Mouse (Mus musculus) bone marrow macrophage, adult 2 months (primary cell): ENCODE measurements at regions not wholly inside any gene's neighbourhood (a gene's known extent, or its start where the extent isn't known, plus 50 kb on each side); places are given as distances from the start of the nearest gene placed in this dataset.

Experiments
- CTCF ChIP-seq: IDR thresholded peaks from 2 replicates; pipeline ENCODE4 v1.5.1; 2012; ENCODE audit warnings: low read depth, mild to moderate bottlenecking, low read length, moderate library complexity
- POLR2A ChIP-seq: IDR thresholded peaks from 2 replicates; pipeline ENCODE4 v1.6.1; 2012; ENCODE audit warnings: mild to moderate bottlenecking, low read depth, low read length, borderline replicate concordance

GRCm38 (mm10) chr4:31679007-31679590 lies 284.8 kb upstream of the Map3k7 start:
- TF ChIP-seq POLR2A (no peak), CTCF (no peak)
